Mouse (Mus musculus): Measurements from ENCODE around the gene Magea8. TPM values are rescaled to one million over a fixed set of nuclear protein-coding genes. Genes with fewer than 3 reads are reported as not detected.

Gene Magea8
- not detected for polyA plus RNA-seq (2017; shearing (Covaris generic))

DNA sequence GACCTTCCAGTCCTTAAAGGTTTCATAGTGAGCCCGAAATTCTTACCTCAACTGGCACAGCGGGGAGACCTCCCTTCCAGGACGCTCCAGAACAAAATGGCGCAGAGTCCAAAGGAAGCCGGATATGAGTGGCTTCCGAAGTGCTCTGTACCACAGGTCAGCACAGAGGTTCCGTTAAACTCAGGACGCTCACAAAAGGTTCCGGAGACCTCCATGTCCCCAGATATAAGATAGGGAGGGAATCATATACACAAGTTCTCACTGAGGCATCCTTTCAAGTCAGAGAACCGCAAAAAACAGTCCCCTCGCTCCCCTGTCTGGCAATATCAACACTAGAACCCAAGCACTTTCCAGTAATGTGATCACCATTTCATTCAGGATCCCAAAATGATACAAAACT lies at the start of gene Magea8:
Magea8 (minus strand) TSS at position 101 of the 400 bp plus-strand sequence.

DNA sequence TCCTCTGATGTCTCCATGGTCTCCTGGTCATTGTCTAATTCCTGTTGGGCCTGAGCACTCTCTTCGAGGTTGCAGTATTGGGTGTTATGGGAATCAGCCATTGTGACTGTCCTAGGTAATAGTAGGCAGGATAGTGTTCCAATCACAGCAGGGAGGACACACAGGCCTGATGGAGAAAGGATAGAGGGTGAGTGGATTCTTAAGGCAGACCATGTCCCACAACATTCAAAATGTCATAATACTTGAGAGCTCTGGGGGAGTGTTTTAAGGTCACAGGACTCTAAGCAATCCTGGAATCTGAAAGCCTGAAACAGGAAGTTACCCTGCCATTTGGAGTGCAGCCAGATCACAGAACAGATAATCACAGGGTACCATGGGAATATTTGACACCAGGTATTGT lies 46.2 kb downstream of the Magea8 start, which contains the start of gene Magea3:
Magea3 (minus strand) TSS at position 101 of the 400 bp plus-strand sequence.

DNA sequence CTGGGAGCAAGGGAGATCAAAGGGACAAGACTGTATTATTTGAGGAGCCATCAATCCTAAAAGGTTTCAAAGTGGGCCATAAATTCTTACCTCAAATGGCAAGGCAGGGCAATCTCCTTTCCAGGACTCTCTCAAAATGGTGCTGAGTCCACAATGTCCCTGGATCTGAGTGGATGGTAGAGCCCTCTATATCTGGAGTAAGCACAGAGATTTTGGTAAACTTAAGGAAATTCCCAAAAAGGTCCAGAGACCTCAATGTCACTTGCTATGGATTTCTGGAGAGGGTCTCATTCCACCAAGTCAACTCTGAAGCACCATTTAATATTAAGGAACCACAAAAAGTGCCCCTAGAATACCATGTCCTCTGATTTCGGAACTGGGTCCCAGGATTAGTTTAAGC lies 59.8 kb downstream of the Magea8 start, which contains the start of gene Magea6:
Magea6 (minus strand) TSS at position 101 of the 400 bp plus-strand sequence.

Other genes with a start within 250 kb of the Magea8 start
- not detected for gene Cldn34b1, start 105.6 kb downstream of the Magea8 start, polyA plus RNA-seq (2017; shearing (Covaris generic))
- not detected for gene Magea6, start 59.9 kb downstream of the Magea8 start, polyA plus RNA-seq (2017; shearing (Covaris generic))
- not detected for gene Magea3, start 46.3 kb downstream of the Magea8 start, polyA plus RNA-seq (2017; shearing (Covaris generic))
- not detected for gene Magea5, start 67.3 kb upstream of the Magea8 start, polyA plus RNA-seq (2017; shearing (Covaris generic))
- not detected for gene Magea1, start 93.9 kb upstream of the Magea8 start, polyA plus RNA-seq (2017; shearing (Covaris generic))
- not detected for gene Magea2, start 97.8 kb upstream of the Magea8 start, polyA plus RNA-seq (2017; shearing (Covaris generic))
- not detected for gene Cldn34b2, start 132.6 kb upstream of the Magea8 start, polyA plus RNA-seq (2017; shearing (Covaris generic))
- 357 TPM for gene Sat1, start 220.6 kb upstream of the Magea8 start, polyA plus RNA-seq (2017; shearing (Covaris generic))